Mouse (Mus musculus) CH12.LX (cell line): ENCODE measurements around the gene Hs3st6. TPM values are rescaled to one million over a fixed set of nuclear protein-coding genes. Genes with fewer than 3 reads are reported as not detected.

Experiments
- DNase-seq: peaks from one replicate; pipeline ENCODE4 v3.0.0-alpha.2; 2013; ENCODE audit errors: extremely low read depth
- H3K27ac ChIP-seq: 2 replicates; pipeline ENCODE4 v1.5.1; 2012; ENCODE audit warnings: low read depth, mild to moderate bottlenecking, control low read depth, moderate library complexity; ENCODE audit not compliant: insufficient read depth
- H3K27me3 ChIP-seq: replicated peaks from 2 replicates; pipeline ENCODE3; 2012; ENCODE audit warnings: inconsistent platforms
- H3K36me3 ChIP-seq, 2 experiments: replicated peaks in 1 of 2; 2 replicates each; pipeline versions ENCODE3 to v1.6.1; 2012; ENCODE audit warnings: inconsistent platforms in 1 of 2, low read length in 1 of 2, mild to moderate bottlenecking in 1 of 2, mixed read lengths in 1 of 2, moderate library complexity in 1 of 2; ENCODE audit not compliant: control insufficient read depth in 1 of 2, insufficient read depth in 1 of 2
- H3K4me1 ChIP-seq, 2 experiments: 2 replicates each; pipeline ENCODE4 v1.6.1; 2012; ENCODE audit warnings: inconsistent platforms in 1 of 2, moderate library complexity in 1 of 2; ENCODE audit not compliant: insufficient read depth in 2 of 2, control insufficient read depth in 1 of 2
- H3K4me2 ChIP-seq: 2 replicates; pipeline ENCODE4 v1.6.1; 2012; ENCODE audit warnings: low read depth, mild to moderate bottlenecking, control low read depth; ENCODE audit not compliant: poor library complexity, insufficient read depth, severe bottlenecking
- H3K4me3 ChIP-seq, 3 experiments: fragments of 150-350 bp in 1 of 3; sonication (generic) in 1 of 3; replicated peaks in 1 of 3; 2 replicates each; pipeline versions ENCODE3 to v1.5.1; 2011 to 2012; ENCODE audit warnings: low read depth in 2 of 3, low read length in 2 of 3, mild to moderate bottlenecking in 2 of 3, moderate library complexity in 2 of 3, control low read depth in 1 of 3, improper control_type of control experiment in 1 of 3, inconsistent platforms in 1 of 3, mixed read lengths in 1 of 3; ENCODE audit not compliant: poor library complexity in 1 of 3
- H3K79me2 ChIP-seq: replicated peaks from 2 replicates; pipeline ENCODE4 v1.6.1; 2012; ENCODE audit warnings: mild to moderate bottlenecking, moderate library complexity; ENCODE audit not compliant: control insufficient read depth, poor library complexity, insufficient read depth, severe bottlenecking; ENCODE audit errors: extremely low read depth
- H3K9ac ChIP-seq: 2 replicates; pipeline ENCODE4 v1.6.1; 2012; ENCODE audit warnings: low read depth, mild to moderate bottlenecking, control low read depth, moderate library complexity; ENCODE audit not compliant: insufficient read depth
- H3K9me3 ChIP-seq: replicated peaks from 2 replicates; pipeline ENCODE3; 2012; ENCODE audit warnings: low read length, inconsistent platforms, mixed read lengths
- BHLHE40 ChIP-seq: IDR thresholded peaks from 2 replicates; pipeline ENCODE4 v1.6.1; 2011; ENCODE audit warnings: mild to moderate bottlenecking, low read depth, low read length, improper control_type of control experiment
- CTCF ChIP-seq, 2 experiments: IDR thresholded peaks in 1 of 2; conservative IDR thresholded peaks in 1 of 2; 2 replicates each; pipeline ENCODE4 v1.5.1; 2011 to 2012; ENCODE audit warnings: low read depth in 2 of 2, low read length in 2 of 2, improper control_type of control experiment in 1 of 2, inconsistent platforms in 1 of 2, mild to moderate bottlenecking in 1 of 2, moderate library complexity in 1 of 2
- ETS1 ChIP-seq: conservative IDR thresholded peaks from 2 replicates; pipeline ENCODE4 v1.6.1; 2012; ENCODE audit warnings: low read depth, mild to moderate bottlenecking, inconsistent platforms, low read length, improper control_type of control experiment, moderate library complexity
- HCFC1 ChIP-seq: IDR thresholded peaks from 2 replicates; pipeline ENCODE4 v1.6.1; 2012; ENCODE audit warnings: low read depth, mild to moderate bottlenecking, inconsistent platforms, low read length, improper control_type of control experiment
- JUND ChIP-seq: conservative IDR thresholded peaks from 2 replicates; pipeline ENCODE4 v1.6.1; 2011; ENCODE audit warnings: low read depth, low read length, improper control_type of control experiment
- MAFK ChIP-seq: IDR thresholded peaks from 2 replicates; pipeline ENCODE4 v1.6.1; 2011; ENCODE audit warnings: low read length, improper control_type of control experiment; ENCODE audit not compliant: insufficient replicate concordance
- MAX ChIP-seq: IDR thresholded peaks from 2 replicates; pipeline ENCODE4 v1.6.1; 2011; ENCODE audit warnings: low read length, improper control_type of control experiment
- MAZ ChIP-seq: IDR thresholded peaks from 2 replicates; pipeline ENCODE4 v1.6.1; 2012; ENCODE audit warnings: low read depth, mild to moderate bottlenecking, inconsistent platforms, low read length, improper control_type of control experiment, moderate library complexity
- MEF2A ChIP-seq: IDR thresholded peaks from 2 replicates; pipeline ENCODE4 v1.6.1; 2014; ENCODE audit warnings: low read depth, mild to moderate bottlenecking, inconsistent platforms, low read length, improper control_type of control experiment, borderline replicate concordance
- MXI1 ChIP-seq: IDR thresholded peaks from 2 replicates; pipeline ENCODE4 v1.6.1; 2011; ENCODE audit warnings: mild to moderate bottlenecking, low read depth, low read length, improper control_type of control experiment
- NELFE ChIP-seq: IDR thresholded peaks from 2 replicates; pipeline ENCODE4 v1.6.1; 2011; ENCODE audit warnings: low read depth, low read length, improper control_type of control experiment
- PAX5 ChIP-seq: IDR thresholded peaks from 2 replicates; pipeline ENCODE4 v1.6.1; 2012; ENCODE audit warnings: low read length, inconsistent platforms, mixed read lengths
- RAD21 ChIP-seq: IDR thresholded peaks from 2 replicates; pipeline ENCODE4 v1.6.1; 2011; ENCODE audit warnings: low read depth, mild to moderate bottlenecking, low read length, improper control_type of control experiment, moderate library complexity
- SIN3A ChIP-seq: IDR thresholded peaks from 2 replicates; pipeline ENCODE4 v1.6.1; 2012; ENCODE audit warnings: low read length, improper control_type of control experiment, inconsistent platforms
- TBP ChIP-seq: conservative IDR thresholded peaks from 2 replicates; pipeline ENCODE4 v1.6.1; 2011; ENCODE audit warnings: low read depth, low read length, improper control_type of control experiment
- UBTF ChIP-seq: IDR thresholded peaks from 2 replicates; pipeline ENCODE4 v1.6.1; 2012; ENCODE audit warnings: low read depth, mild to moderate bottlenecking, inconsistent platforms, low read length, improper control_type of control experiment, moderate library complexity
- USF1 ChIP-seq: IDR thresholded peaks from 2 replicates; pipeline ENCODE4 v1.6.1; 2014; ENCODE audit warnings: low read depth, mild to moderate bottlenecking, inconsistent platforms, low read length, improper control_type of control experiment
- ZC3H11A ChIP-seq: IDR thresholded peaks from 2 replicates; pipeline ENCODE4 v1.6.1; 2012; ENCODE audit warnings: low read depth, mild to moderate bottlenecking, inconsistent platforms, low read length, improper control_type of control experiment
- ZKSCAN1 ChIP-seq: IDR thresholded peaks from 2 replicates; pipeline ENCODE4 v1.6.1; 2012; ENCODE audit warnings: low read depth, inconsistent platforms, low read length, improper control_type of control experiment, borderline replicate concordance
- ZMIZ1 ChIP-seq: IDR thresholded peaks from 2 replicates; pipeline ENCODE4 v1.6.1; 2012; ENCODE audit warnings: low read depth, mild to moderate bottlenecking, inconsistent platforms, low read length, improper control_type of control experiment
- dilution Hi-C: fragments of 300-500 bp; cut with MboI; formaldehyde crosslinking; loops from 2 replicates; pipeline ENCODE4 v1.14.3; 2020; ENCODE audit warnings: low sequenced_read_pairs; ENCODE audit not compliant: extremely low pct_unique_long_range_greater_than_20kb, extremely low pct_ligation_motif_present
- in situ Hi-C: fragments of 300-500 bp; cut with MboI; formaldehyde crosslinking; loops from 3 replicates; pipeline ENCODE4 v1.14.3; 2019; ENCODE audit warnings: low sequenced_read_pairs, low pct_ligation_motif_present, low pct_unique_long_range_greater_than_20kb, mixed read lengths
- polyA plus RNA-seq: library from polyadenylated mRNA; unstranded; fragments of >175 nt; gene quantifications from 2 replicates; pipeline ENCODE4 v1.2.1, GENCODE M21; 2012; ENCODE audit warnings: low read depth; ENCODE audit not compliant: insufficient read length
- total RNA-seq, 2 experiments: library from RNA; depleted of rRNA; stranded (reverse); fragments of 300-350 nt in 1 of 2; fragments of >200 nt in 1 of 2; gene quantifications; 2 replicates each; pipeline ENCODE4 v1.2.3; 2012 to 2014

Hs3st6 gene
- total and polyA plus RNA-seq, 3 experiments, result 0.30 TPM; not detected in 2

DNA sequence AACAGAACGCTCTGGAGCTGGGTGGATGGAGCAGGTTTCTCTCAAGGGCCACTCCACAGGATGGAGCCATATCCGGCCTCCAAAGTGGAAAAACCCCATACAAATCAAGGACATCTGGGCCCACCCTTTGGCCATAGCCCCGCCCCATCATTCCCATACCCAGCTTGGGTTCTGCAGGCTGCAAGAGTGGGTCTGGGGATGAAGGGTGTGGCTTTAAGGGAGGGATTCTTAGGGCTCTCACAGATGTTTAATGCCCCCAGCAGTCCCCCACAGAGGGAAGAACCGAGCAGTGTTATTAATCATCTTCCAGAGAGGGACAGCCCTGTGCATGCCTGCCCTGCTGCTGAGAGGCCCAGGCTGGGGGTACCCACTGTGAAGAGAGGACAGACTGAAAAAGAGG is 5.8 kb upstream of the Hs3st6 start:
- in situ Hi-C loops (no loop called here), dilution Hi-C loops (no loop called here)
- H3K9ac ChIP-seq, result no peak overlapping the region

GRCm38 (mm10) chr17:24751528-24751927 is 1.3 kb upstream of the Hs3st6 start:
- Histone ChIP-seq H3K4me1 (peaks cover 6 to 24% of the 10 kb centered on the region in 2 experiments), H3K4me2 (no peak overlapping the region), H3K27me3 (peaks cover 86% of the 10 kb centered on the region), H3K36me3 (no peaks in the 10 kb centered on the region), H3K4me3 (no peak overlapping the region), H3K9ac (no peak overlapping the region), H3K9me3 (no peaks in the 10 kb centered on the region), H3K79me2 (no peaks in the 10 kb centered on the region), H3K27ac (no peak overlapping the region)
- no peak for DNase-seq
- in situ Hi-C loops, result no loop called here
- dilution Hi-C loops, result no loop called here
- TF ChIP-seq ZMIZ1 (no peak), SIN3A (no peak), MAZ (no peak), ETS1 (no peak), UBTF (no peak), BHLHE40 (no peak), USF1 (no peak), PAX5 (no peak), HCFC1 (no peak)

More for the DNA sequence above, 5.8 kb upstream of the Hs3st6 start:
- H3K27me3 ChIP-seq, result peaks cover 52% of the 10 kb centered on the region
- no peaks in the 10 kb centered on the region for H3K79me2 ChIP-seq
- no peak for DNase-seq
- peaks cover 0 to 10% of the 10 kb centered on the region in 2 experiments; a peak in 1 of 4 replicates for H3K4me1 ChIP-seq
- TF ChIP-seq TBP, result no peak
- no peak for TF ChIP-seq MAFK
- no peak for TF ChIP-seq USF1
- no peak for TF ChIP-seq MAX
- no peak for TF ChIP-seq MEF2A
- TF ChIP-seq RAD21, result no peak
- TF ChIP-seq MXI1, result no peak
- no peak for TF ChIP-seq ZKSCAN1
- no peak for TF ChIP-seq CTCF (conservative IDR thresholded peaks at IDR 0.05 in 1 of 2, IDR thresholded peaks at IDR 0.05 in 1 of 2; ENCODE audit: low read depth in 2 of 2, low read length in 2 of 2)
- no peak for TF ChIP-seq ZC3H11A
- TF ChIP-seq NELFE, result no peak
- TF ChIP-seq JUND, result no peak
- no peak overlapping the region for H3K4me3 ChIP-seq
- H3K4me2 ChIP-seq, result no peak overlapping the region
- no peak overlapping the region for H3K27ac ChIP-seq
- peaks cover 2 to 12% of the 10 kb centered on the region in 2 experiments for H3K36me3 ChIP-seq
- no peaks in the 10 kb centered on the region for H3K9me3 ChIP-seq
